16 mouse cellular contexts compared by ENCODE assay signal in the genomic region with DNA sequence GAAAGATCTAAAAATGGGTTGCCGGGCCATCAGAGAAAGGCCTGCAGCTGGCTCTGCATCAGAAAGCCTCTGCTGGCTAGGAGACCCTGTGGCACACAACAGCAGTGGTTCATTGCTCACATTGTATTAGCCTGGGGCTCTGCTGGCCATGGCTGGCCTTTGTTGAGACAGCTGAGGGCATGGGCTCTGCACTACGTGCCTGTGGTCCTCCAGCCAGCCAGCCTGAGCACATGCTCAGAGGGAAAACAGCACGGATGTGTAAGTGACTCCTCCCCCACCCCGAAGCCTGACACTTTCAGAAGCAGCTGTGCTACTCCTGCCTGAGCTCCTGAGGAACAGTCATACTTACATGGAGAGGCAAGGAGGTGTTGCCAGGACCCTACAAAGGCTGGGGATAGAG. TPM values are rescaled to one million over a fixed set of nuclear protein-coding genes. Genes with fewer than 3 reads are reported as not detected.
DNase-seq lines count a peak whose midpoint lies in the region; ATAC-seq lines count a peak whose summit lies in the region.
"Had no signal": no experiment of that assay in that cellular context is flagged by ENCODE, and none has a peak within 500 bp of the region (broad histone marks: within the 10 kb centered on the region; RNA-seq: fewer than 3 reads in every experiment).

No protein-coding gene starts in this region.

- 42% methylated on average over 4 of the region's 4 CpGs for WGBS in forebrain, embryonic 12.5 days
- 36% methylated on average over 4 of the region's 4 CpGs for WGBS in forebrain, embryonic 13.5 days
- WGBS in embryonic facial prominence, embryonic 10.5 days: 42% methylated on average over 4 of the region's 4 CpGs

- no peaks in the 10 kb centered on the region for H3K36me3 ChIP-seq in forebrain, embryonic 12.5 days (replicated peaks)
- H3K36me3 ChIP-seq in forebrain, embryonic 13.5 days (ENCODE audit: poor library complexity, severe bottlenecking): no peaks in the 10 kb centered on the region
- H3K36me3 ChIP-seq in embryonic facial prominence, embryonic 10.5 days (replicated peaks): no peaks in the 10 kb centered on the region
- H3K36me3 ChIP-seq: limb, embryonic 15.5 days had no signal

- no peak for ATAC-seq in forebrain, embryonic 12.5 days (ENCODE audit: low FRiP score)
- no peak for ATAC-seq in forebrain, embryonic 13.5 days

- no peak overlapping the region for H3K4me3 ChIP-seq in forebrain, embryonic 12.5 days (replicated peaks)
- H3K4me3 ChIP-seq in forebrain, embryonic 13.5 days: no peak overlapping the region
- no peak overlapping the region for H3K4me3 ChIP-seq in embryonic facial prominence, embryonic 10.5 days
- H3K4me3 ChIP-seq: limb, embryonic 15.5 days; megakaryocyte, embryonic 14.5 days had no signal

- no peak overlapping the region for H3K4me2 ChIP-seq in forebrain, embryonic 12.5 days
- no peak overlapping the region for H3K4me2 ChIP-seq in forebrain, embryonic 13.5 days
- H3K4me2 ChIP-seq: limb, embryonic 15.5 days; lung, embryonic 14.5 days had no signal

- intact Hi-C loops in left cerebral cortex, postnatal 36 days (cut with DNase I): no loop called here

- H3K4me1 ChIP-seq in forebrain, embryonic 12.5 days: peaks cover 8% of the 10 kb centered on the region
- H3K4me1 ChIP-seq in forebrain, embryonic 13.5 days: no peaks in the 10 kb centered on the region
- peaks cover 25% of the 10 kb centered on the region for H3K4me1 ChIP-seq in embryonic facial prominence, embryonic 10.5 days
- H3K4me1 ChIP-seq: megakaryocyte, embryonic 14.5 days had no signal

- H3K27ac ChIP-seq in forebrain, embryonic 12.5 days: 0 out of 2 replicates have a peak overlapping the region, but pooled peaks have one; percentile 21
- no peak overlapping the region for H3K27ac ChIP-seq in forebrain, embryonic 13.5 days
- H3K27ac ChIP-seq in embryonic facial prominence, embryonic 10.5 days (replicated peaks): peak overlapping the region; percentile 63; the same call in 1 of the 2 replicates
- H3K27ac ChIP-seq: limb, embryonic 15.5 days had no signal

- H3K9ac ChIP-seq in forebrain, embryonic 12.5 days: no peak overlapping the region
- no peak overlapping the region for H3K9ac ChIP-seq in forebrain, embryonic 13.5 days
- H3K9ac ChIP-seq: limb, embryonic 15.5 days; lung, embryonic 14.5 days had no signal

- H3K27me3 ChIP-seq in forebrain, embryonic 12.5 days: peaks cover 26% of the 10 kb centered on the region
- 0 out of 2 replicates have a peak, but pooled peaks cover 5% of the 10 kb centered on the region for H3K27me3 ChIP-seq in forebrain, embryonic 13.5 days
- H3K27me3 ChIP-seq in embryonic facial prominence, embryonic 10.5 days (replicated peaks; ENCODE audit: low read depth, poor library complexity, severe bottlenecking): peaks cover 46% of the 10 kb centered on the region

- H3K9me3 ChIP-seq in forebrain, embryonic 12.5 days: no peaks in the 10 kb centered on the region
- no peaks in the 10 kb centered on the region for H3K9me3 ChIP-seq in forebrain, embryonic 13.5 days (replicated peaks)
- no peaks in the 10 kb centered on the region for H3K9me3 ChIP-seq in embryonic facial prominence, embryonic 10.5 days
- H3K9me3 ChIP-seq: limb, embryonic 15.5 days; megakaryocyte, embryonic 14.5 days had no signal

- DNase-seq in left cerebral cortex, postnatal 36 days (ENCODE audit: low spot score in 2 of 2): peak; percentile 9
- DNase-seq in left cerebral cortex, adult 11 months (ENCODE audit: low spot score): no peak
- DNase-seq in embryonic facial prominence, embryonic 10.5 days (ENCODE audit: low spot score): no peak
- DNase-seq in retina, postnatal 1 day: peak; percentile 73
- no peak for DNase-seq in thymus, postnatal 4 days
- no peak for DNase-seq in kidney, adult 9 months
- DNase-seq: adrenal gland, adult 8-10 months; cerebellum, postnatal 10 days; lung, embryonic 14.5 days; thymus, postnatal 36 days had no signal

RNA-seq across cellular contexts. Expression of a gene that starts 46.0 kb away (rescaled TPM):
- 1.7 and 3.0 TPM in 2 replicates for polyA plus RNA-seq in forebrain, embryonic 12.5 days (2016; fragmentation: Nextera tagmentation; extraction: Ambion mirVana)
- 0.37 and 0.43 TPM in 2 replicates for polyA plus RNA-seq in forebrain, embryonic 13.5 days (2015; fragmentation: Nextera tagmentation; extraction: Ambion mirVana)
- under 1 TPM; 0.22 to 0.45 TPM for total RNA-seq in left cerebral cortex, postnatal 36 days (2021)
- 7.1 and 7.6 TPM in 2 replicates for polyA plus RNA-seq in embryonic facial prominence, embryonic 10.5 days (2016; fragmentation: Nextera tagmentation; extraction: Ambion mirVana)
- total RNA-seq: granulocyte monocyte progenitor cell, adult 5-6 weeks; monocyte, adult 5-6 weeks had no signal

Comparison
In these comparisons a context has a peak if more than half of its experiments do, and no peak if none do; other contexts are left out.
1. DNase-seq: peak in left cerebral cortex, postnatal 36 days (2 of 2) and retina, postnatal 1 day (single experiment); none in left cerebral cortex, adult 11 months (single experiment), embryonic facial prominence, embryonic 10.5 days (single experiment), thymus, postnatal 4 days (single experiment) and kidney, adult 9 months (single experiment).